Mouse (Mus musculus) heart, adult 10 weeks (tissue): ENCODE data around the gene Plekhb2. TPM values are rescaled to one million over a fixed set of nuclear protein-coding genes. Genes with fewer than 3 reads are reported as not detected.

ENCODE experiments used
- polyA plus RNA-seq: library from polyadenylated mRNA; stranded (reverse); fragments of 350-450 nt; fragmentation: Illumina TruSeq; extraction: RNeasy Lipid Tissue Mini Kit (QIAGEN cat#74804); gene quantifications from one replicate; pipeline ENCODE4 v1.2.3, GENCODE M21; 2014; ENCODE audit warnings: low read depth, low replicate concordance

The Plekhb2 gene
- 79.2 TPM for polyA plus RNA-seq

DNA sequence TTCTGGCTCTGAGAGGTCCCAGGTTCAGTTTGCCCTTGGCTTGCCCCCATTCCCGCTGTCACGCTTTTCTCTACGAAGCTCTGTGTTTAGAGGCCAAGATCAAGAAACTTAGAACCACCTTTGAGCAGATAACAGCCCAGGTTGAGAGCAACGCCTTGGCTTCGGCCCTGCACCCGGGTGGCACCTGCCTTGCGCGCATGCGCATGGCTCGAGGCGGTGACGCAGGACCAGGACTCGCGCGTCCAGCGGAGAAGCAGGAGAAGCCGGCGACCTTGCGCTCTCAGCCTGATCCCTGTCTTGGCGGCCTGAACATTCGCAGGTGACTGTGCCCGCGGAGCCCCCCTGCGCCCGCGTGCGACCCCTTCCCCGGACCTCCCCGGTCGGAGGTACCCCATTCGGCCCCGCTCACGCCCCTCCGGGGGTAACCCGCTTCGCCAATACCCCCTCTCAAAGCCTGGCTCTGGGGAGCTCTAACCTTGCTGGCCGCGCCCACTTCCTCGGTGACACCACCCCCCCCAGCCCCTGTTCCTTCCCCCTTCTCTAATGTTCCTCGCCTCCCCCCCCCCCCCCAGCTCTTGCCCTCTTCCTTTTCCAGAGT, at the start of gene Plekhb2:
Gene Plekhb2, plus strand, starts transcription at position 232 of the 598 bp plus-strand sequence.

DNA sequence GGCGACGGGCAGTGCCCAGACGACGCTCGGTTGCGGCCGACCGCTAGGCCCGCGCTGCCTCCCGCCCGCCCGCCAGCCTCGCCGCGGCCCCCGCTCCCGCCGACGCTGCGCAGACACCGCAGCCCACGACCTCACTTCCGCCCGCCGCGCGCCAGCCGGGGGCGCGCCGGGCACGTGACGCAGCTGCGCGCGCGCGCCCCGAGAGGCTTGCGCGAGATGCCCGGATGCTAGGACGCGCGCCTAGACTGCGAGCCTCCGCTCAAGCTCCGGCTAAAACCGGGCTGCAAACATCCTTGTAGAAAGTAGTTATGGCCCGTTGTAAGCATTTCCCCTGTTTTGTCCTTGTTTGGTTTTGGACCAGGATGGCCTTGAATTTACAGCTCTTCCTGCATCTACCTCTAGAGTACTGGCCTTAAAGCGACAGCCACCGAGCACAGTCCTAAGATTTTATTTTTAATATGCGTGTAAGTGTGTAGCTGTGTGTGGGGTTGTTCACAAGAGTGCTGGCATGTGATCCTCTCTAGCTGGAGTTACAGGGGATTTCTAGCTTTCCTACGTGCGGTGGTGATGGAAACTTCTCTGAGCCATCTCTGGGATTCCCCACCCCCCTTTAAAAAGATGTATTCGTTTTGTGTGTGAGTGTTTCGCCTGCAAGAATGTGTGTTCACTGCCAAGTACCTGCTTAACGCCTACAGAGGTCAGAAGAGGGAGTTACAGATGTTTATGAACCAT, 6.7 kb upstream of the Plekhb2 start, which contains the start of gene Fam168b:
Gene Fam168b, minus strand, starts transcription at position 179 of the 732 bp plus-strand sequence.

Other genes with a start within 250 kb of the Plekhb2 start
- 37.2 TPM for gene Fam168b, start 6.9 kb upstream of the Plekhb2 start, polyA plus RNA-seq